Mouse (Mus musculus): ENCODE measurements at regions not wholly inside any gene's neighbourhood (a gene's known extent, or its start where the extent isn't known, plus 50 kb on each side); places are given as distances from the start of the nearest gene placed in this dataset.

DNA sequence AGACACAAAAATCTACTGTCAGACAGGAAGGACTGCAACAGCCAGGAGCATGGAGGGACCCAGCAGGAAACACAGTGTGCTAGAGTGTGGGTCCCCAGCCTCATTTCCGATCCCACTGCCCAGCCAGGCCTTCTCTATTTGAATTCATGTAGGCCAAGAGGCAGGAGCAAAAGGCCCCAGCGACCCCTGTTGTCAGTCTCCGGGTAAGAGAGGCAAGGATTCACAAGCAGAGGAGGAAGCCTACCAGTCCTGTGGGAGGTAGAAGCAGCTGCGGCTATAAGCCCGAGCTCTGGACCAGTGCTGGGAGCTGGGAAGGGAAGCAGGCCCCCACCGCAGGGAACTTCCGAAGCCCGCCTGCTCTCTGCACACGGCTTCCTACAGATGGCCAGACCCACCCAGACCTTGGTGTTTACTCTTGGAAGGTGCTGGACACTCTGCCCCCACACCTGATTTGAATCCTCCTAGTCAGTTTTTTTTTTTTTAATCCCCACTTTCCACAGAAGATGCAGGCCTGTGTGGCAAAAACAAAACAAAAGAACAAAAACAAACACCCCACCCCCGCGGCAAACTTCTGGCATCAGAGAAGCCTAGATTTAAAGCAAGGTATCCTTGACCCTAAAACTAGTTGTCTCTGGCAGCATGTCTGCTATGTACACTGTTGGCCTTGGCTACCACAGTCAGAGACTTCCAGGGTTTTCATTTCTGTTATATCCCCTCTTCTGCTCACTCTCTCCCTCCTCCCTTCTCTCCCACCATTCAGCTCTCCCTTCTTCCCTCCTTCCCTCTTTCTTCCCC, 420.6 kb upstream of the Trpc7 start:
- no peak for ATAC-seq (replicated peaks; ENCODE audit: insufficient number of reproducible peaks, insufficient read depth, low FRiP score, low read depth)
- Histone ChIP-seq H3K4me3 (no peak overlapping the region), H3K4me2 (no peak overlapping the region), H3K36me3 (no peaks in the 10 kb centered on the region), H3K27me3 (no peaks in the 10 kb centered on the region), H3K9ac (no peak overlapping the region), H3K4me1 (replicated peaks) (peaks cover 5% of the 10 kb centered on the region; the same call in 1 of the 2 replicates), H3K27ac (peak overlapping the region; percentile 25; the same call in 1 of the 2 replicates), H3K9me3 (replicated peaks) (no peaks in the 10 kb centered on the region)
- WGBS = 31% methylated on average over 11 of the region's 11 CpGs

DNA sequence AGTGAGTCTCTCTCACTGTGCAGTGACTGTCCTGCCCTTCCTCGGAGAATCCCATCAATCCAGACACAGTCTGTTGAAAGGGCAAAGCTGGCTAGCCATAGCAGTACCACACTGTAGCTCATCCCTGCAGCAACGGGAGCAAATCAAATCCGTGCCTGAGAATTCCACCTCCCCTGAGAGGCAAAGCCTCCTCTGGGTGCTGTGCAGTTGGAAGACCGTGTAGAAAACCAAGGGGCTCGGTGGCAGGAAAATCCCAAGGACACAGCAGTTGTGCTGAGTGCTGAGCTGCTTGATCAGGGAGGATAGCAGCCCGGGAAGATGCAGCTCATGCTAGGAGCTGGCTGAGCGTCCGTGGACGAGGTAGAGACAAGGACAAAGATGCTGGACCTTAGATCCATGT, 418.7 kb upstream of the Trpc7 start:
- peaks cover 5% of the 10 kb centered on the region; the same call in 1 of the 2 replicates for H3K4me1 ChIP-seq (replicated peaks)
- no peak overlapping the region for H3K27ac ChIP-seq
- no peak overlapping the region for H3K4me3 ChIP-seq
- H3K9me3 ChIP-seq (replicated peaks) = no peaks in the 10 kb centered on the region
- ATAC-seq (replicated peaks; ENCODE audit: insufficient number of reproducible peaks, insufficient read depth, low FRiP score, low read depth) = no peak
- H3K27me3 ChIP-seq = no peaks in the 10 kb centered on the region
- no peak overlapping the region for H3K9ac ChIP-seq
- no peak overlapping the region for H3K4me2 ChIP-seq
- no peaks in the 10 kb centered on the region for H3K36me3 ChIP-seq
- WGBS = 28% methylated on average over 9 of the region's 9 CpGs

- no peak overlapping the region for H3K4me3 ChIP-seq
- no peak overlapping the region for H3K9ac ChIP-seq
- H3K36me3 ChIP-seq = no peaks in the 10 kb centered on the region
- peaks cover 5% of the 10 kb centered on the region; the same call in 1 of the 2 replicates for H3K4me1 ChIP-seq (replicated peaks)
- no peaks in the 10 kb centered on the region for H3K27me3 ChIP-seq
- WGBS = 18% methylated on average over 2 of the region's 2 CpGs
- H3K4me2 ChIP-seq = no peak overlapping the region
- H3K9me3 ChIP-seq (replicated peaks) = no peaks in the 10 kb centered on the region
- ATAC-seq (replicated peaks; ENCODE audit: insufficient number of reproducible peaks, insufficient read depth, low FRiP score, low read depth) = no peak
- no peak overlapping the region for H3K27ac ChIP-seq
Observed at GRCm38 (mm10) chr13:57313731-57314130, 417.9 kb upstream of the Trpc7 start.

- H3K9ac ChIP-seq = no peak overlapping the region
- H3K27me3 ChIP-seq = no peaks in the 10 kb centered on the region
- H3K4me3 ChIP-seq = no peak overlapping the region
- no peaks in the 10 kb centered on the region for H3K36me3 ChIP-seq
- no peak overlapping the region for H3K27ac ChIP-seq
- H3K4me1 ChIP-seq (replicated peaks) = peaks cover 2% of the 10 kb centered on the region; the same call in 1 of the 2 replicates
- no peaks in the 10 kb centered on the region for H3K9me3 ChIP-seq (replicated peaks)
- ATAC-seq (replicated peaks; ENCODE audit: insufficient number of reproducible peaks, insufficient read depth, low FRiP score, low read depth) = no peak
- H3K4me2 ChIP-seq = no peak overlapping the region
- WGBS = 39% methylated on average over 2 of the region's 2 CpGs
Observed at GRCm38 (mm10) chr13:57311235-57311634, 415.4 kb upstream of the Trpc7 start.

GRCm38 (mm10) chr13:57309618-57310017, 413.8 kb upstream of the Trpc7 start:
- Histone ChIP-seq H3K36me3 (no peaks in the 10 kb centered on the region), H3K27me3 (no peaks in the 10 kb centered on the region), H3K9ac (no peak overlapping the region), H3K9me3 (replicated peaks) (no peaks in the 10 kb centered on the region), H3K4me1 (replicated peaks) (peaks cover 3% of the 10 kb centered on the region; the same call in 1 of the 2 replicates), H3K27ac (no peak overlapping the region), H3K4me3 (no peak overlapping the region), H3K4me2 (no peak overlapping the region)
- WGBS = 78% methylated on average over 4 of the region's 4 CpGs
- no peak for ATAC-seq (replicated peaks; ENCODE audit: insufficient number of reproducible peaks, insufficient read depth, low FRiP score, low read depth)

DNA sequence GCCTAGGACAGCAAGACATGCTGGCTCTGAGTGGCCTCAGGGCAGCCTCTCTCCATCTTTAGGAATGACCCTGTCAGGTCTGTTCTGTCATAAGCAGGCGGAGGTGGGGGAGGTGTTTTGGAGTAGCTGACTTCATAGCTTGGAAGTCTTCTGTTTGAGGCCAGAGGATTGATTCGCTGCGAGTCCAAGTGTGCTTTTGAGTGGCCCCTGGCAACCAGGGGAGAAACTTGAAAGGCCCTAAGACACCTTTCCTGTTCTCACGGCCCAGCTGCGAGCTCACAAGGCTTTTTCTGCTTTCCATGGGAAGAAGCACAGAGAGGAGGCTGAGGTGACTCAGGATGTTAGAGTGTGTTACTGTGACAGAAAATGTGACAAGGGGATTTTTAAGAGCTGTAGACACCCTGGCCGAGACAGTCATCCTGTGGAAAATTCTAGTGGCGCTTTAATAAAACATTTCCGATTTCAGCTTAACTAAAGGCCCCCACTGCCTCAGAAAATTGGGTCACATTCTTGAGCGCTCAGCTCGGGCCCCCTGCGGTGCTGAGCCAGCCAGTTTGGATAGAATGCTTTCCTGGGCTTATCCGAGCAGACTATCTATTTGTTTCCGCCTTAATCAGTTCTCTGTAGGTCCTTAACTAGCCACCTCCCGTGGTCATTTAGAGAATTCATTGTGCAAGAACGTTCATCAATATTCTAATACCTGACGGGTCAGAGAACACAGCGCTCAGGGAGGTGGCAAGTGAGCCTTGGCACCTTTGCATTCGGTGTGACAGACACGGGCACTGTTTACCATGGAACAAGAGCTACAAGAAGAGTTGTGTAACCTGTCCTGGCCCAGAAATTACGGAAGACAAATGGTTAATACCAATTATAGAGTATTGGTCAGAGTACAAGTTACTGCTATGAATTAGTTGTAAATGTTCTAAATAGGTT, 412.4 kb upstream of the Trpc7 start:
- Histone ChIP-seq H3K9me3 (replicated peaks) (no peaks in the 10 kb centered on the region), H3K27me3 (no peaks in the 10 kb centered on the region), H3K36me3 (no peaks in the 10 kb centered on the region), H3K27ac (no peak overlapping the region), H3K9ac (no peak overlapping the region), H3K4me2 (no peak overlapping the region), H3K4me1 (replicated peaks) (peaks cover 3% of the 10 kb centered on the region; the same call in 1 of the 2 replicates), H3K4me3 (no peak overlapping the region)
- no peak for ATAC-seq (replicated peaks; ENCODE audit: insufficient number of reproducible peaks, insufficient read depth, low FRiP score, low read depth)
- 37% methylated on average over 20 of the region's 20 CpGs for WGBS

- no peak for ATAC-seq (replicated peaks; ENCODE audit: insufficient number of reproducible peaks, insufficient read depth, low FRiP score, low read depth)
- Histone ChIP-seq H3K9me3 (replicated peaks) (no peaks in the 10 kb centered on the region), H3K4me1 (replicated peaks) (peaks cover 3% of the 10 kb centered on the region; the same call in 1 of the 2 replicates), H3K4me3 (no peak overlapping the region), H3K9ac (no peak overlapping the region), H3K36me3 (no peaks in the 10 kb centered on the region), H3K27me3 (no peaks in the 10 kb centered on the region), H3K27ac (no peak overlapping the region), H3K4me2 (no peak overlapping the region)
- WGBS = 43% methylated on average over 7 of the region's 7 CpGs
Observed at GRCm38 (mm10) chr13:57305586-57305985, 409.8 kb upstream of the Trpc7 start.

DNA sequence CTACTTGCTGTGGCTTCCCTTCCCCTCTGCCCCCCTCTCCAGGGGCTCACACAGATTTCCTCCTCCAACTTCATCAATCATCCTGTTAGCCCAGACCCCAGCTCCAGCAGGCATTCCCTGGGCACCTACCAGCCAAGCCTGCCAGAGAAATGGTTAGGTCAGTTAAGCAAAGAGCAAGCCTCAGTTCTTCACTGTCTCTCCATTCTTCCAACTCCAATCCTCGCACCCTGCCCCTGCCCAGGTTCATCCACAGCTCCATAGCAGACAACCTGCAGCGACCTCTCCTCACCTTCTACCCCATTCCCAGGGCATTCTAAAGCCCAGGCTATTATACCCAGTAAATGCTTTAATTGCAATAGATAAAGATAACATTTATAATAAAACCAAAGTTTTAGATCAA, 408.0 kb upstream of the Trpc7 start:
- WGBS = 76% methylated on average over 2 of the region's 2 CpGs
- no peaks in the 10 kb centered on the region for H3K27me3 ChIP-seq
- H3K36me3 ChIP-seq = no peaks in the 10 kb centered on the region
- H3K27ac ChIP-seq = no peak overlapping the region
- H3K4me3 ChIP-seq = no peak overlapping the region
- H3K9me3 ChIP-seq (replicated peaks) = no peaks in the 10 kb centered on the region
- no peak overlapping the region for H3K4me2 ChIP-seq
- no peak for ATAC-seq (replicated peaks; ENCODE audit: insufficient number of reproducible peaks, insufficient read depth, low FRiP score, low read depth)
- peaks cover 3% of the 10 kb centered on the region; the same call in 1 of the 2 replicates for H3K4me1 ChIP-seq (replicated peaks)
- no peak overlapping the region for H3K9ac ChIP-seq

GRCm38 (mm10) chr13:57291737-57292490, 396.1 kb upstream of the Trpc7 start:
- H3K4me1 ChIP-seq (replicated peaks) = no peaks in the 10 kb centered on the region
- H3K4me3 ChIP-seq = no peak overlapping the region
- H3K36me3 ChIP-seq = no peaks in the 10 kb centered on the region
- WGBS = 77% methylated on average over 9 of the region's 9 CpGs
- H3K4me2 ChIP-seq = no peak overlapping the region
- ATAC-seq (replicated peaks; ENCODE audit: insufficient number of reproducible peaks, insufficient read depth, low FRiP score, low read depth) = no peak
- no peaks in the 10 kb centered on the region for H3K27me3 ChIP-seq
- no peak overlapping the region for H3K9ac ChIP-seq
- no peaks in the 10 kb centered on the region for H3K9me3 ChIP-seq (replicated peaks)
- H3K27ac ChIP-seq = no peak overlapping the region

GRCm38 (mm10) chr13:57286168-57286567, 390.4 kb upstream of the Trpc7 start:
- 84% methylated on average over 2 of the region's 2 CpGs for WGBS

GRCm38 (mm10) chr13:57282816-57283215, 387.0 kb upstream of the Trpc7 start:
- no peak overlapping the region for H3K4me2 ChIP-seq
- H3K4me1 ChIP-seq (replicated peaks) = no peaks in the 10 kb centered on the region
- ATAC-seq (replicated peaks; ENCODE audit: insufficient number of reproducible peaks, insufficient read depth, low FRiP score, low read depth) = no peak
- no peak overlapping the region for H3K27ac ChIP-seq
- no peaks in the 10 kb centered on the region for H3K9me3 ChIP-seq (replicated peaks)
- H3K4me3 ChIP-seq = no peak overlapping the region
- WGBS = 36% methylated on average over 8 of the region's 8 CpGs
- H3K27me3 ChIP-seq = peaks cover 9% of the 10 kb centered on the region
- no peaks in the 10 kb centered on the region for H3K36me3 ChIP-seq
- H3K9ac ChIP-seq = no peak overlapping the region

More at GRCm38 (mm10) chr13:57286168-57286567, 390.4 kb upstream of the Trpc7 start:
- H3K4me2 ChIP-seq = no peak overlapping the region
- H3K27me3 ChIP-seq = peaks cover 9% of the 10 kb centered on the region
- no peak overlapping the region for H3K4me3 ChIP-seq
- H3K4me1 ChIP-seq (replicated peaks) = no peaks in the 10 kb centered on the region
- H3K36me3 ChIP-seq = no peaks in the 10 kb centered on the region
- no peak overlapping the region for H3K27ac ChIP-seq
- no peaks in the 10 kb centered on the region for H3K9me3 ChIP-seq (replicated peaks)
- H3K9ac ChIP-seq = no peak overlapping the region
- no peak for ATAC-seq (replicated peaks; ENCODE audit: insufficient number of reproducible peaks, insufficient read depth, low FRiP score, low read depth)

All from heart, embryonic 15.5 days (tissue).